Mouse (Mus musculus) stomach, embryonic 15.5 days (tissue): ENCODE data around the gene Cox5a. TPM values are rescaled to one million over a fixed set of nuclear protein-coding genes. Genes with fewer than 3 reads are reported as not detected.

ENCODE experiments used
- ATAC-seq: fragments of 200-750 bp; cut with Nextera tagmentation; 2 replicates; pipeline ENCODE4 v1.8.0; 2017; ENCODE audit warnings: low read depth, moderate number of reproducible peaks, moderate TSS enrichment; ENCODE audit not compliant: insufficient read depth, low FRiP score
- H3K27ac ChIP-seq: fragments of 300-500 bp; sonication (generic); 2 replicates; pipeline ENCODE4 v1.5.1; 2015; ENCODE audit warnings: mild to moderate bottlenecking, inconsistent platforms
- H3K27me3 ChIP-seq: fragments of 300-500 bp; sonication (generic); replicated peaks from 2 replicates; pipeline ENCODE4 v1.6.1; 2015; ENCODE audit warnings: inconsistent platforms
- H3K36me3 ChIP-seq: fragments of 300-500 bp; sonication (generic); 2 replicates; pipeline ENCODE4 v1.6.1; 2015; ENCODE audit warnings: inconsistent platforms
- H3K4me1 ChIP-seq: fragments of 300-500 bp; sonication (generic); 2 replicates; pipeline ENCODE4 v1.6.1; 2015; ENCODE audit warnings: inconsistent platforms
- H3K4me2 ChIP-seq: fragments of 300-500 bp; sonication (generic); 2 replicates; pipeline ENCODE4 v1.6.1; 2015; ENCODE audit warnings: mild to moderate bottlenecking, inconsistent platforms
- H3K4me3 ChIP-seq: fragments of 300-500 bp; sonication (generic); replicated peaks from 2 replicates; pipeline ENCODE4 v1.5.1; 2015; ENCODE audit warnings: inconsistent platforms
- H3K9ac ChIP-seq: fragments of 300-500 bp; sonication (generic); 2 replicates; pipeline ENCODE4 v1.6.1; 2015; ENCODE audit warnings: inconsistent platforms
- H3K9me3 ChIP-seq: fragments of 300-500 bp; sonication (generic); 2 replicates; pipeline ENCODE4 v1.6.1; 2016; ENCODE audit warnings: inconsistent platforms
- WGBS: fragments of 180-500 bp; shearing (Covaris S2); methylation state at CpG from one replicate; pipeline ENCODE4 v1.1.7; 2015; 5-methylcytosine and 5-hydroxymethylcytosine counted together
- polyA plus RNA-seq: library from polyadenylated mRNA; unstranded; fragments of >200 nt; fragmentation: Nextera tagmentation; extraction: Ambion mirVana; gene quantifications from 2 replicates; pipeline ENCODE4 v1.2.1, GENCODE M21; 2015

The Cox5a gene
- polyA plus RNA-seq, 1 experiment from 2014 or later = 623 TPM

GRCm38 (mm10) chr9:57504891-57505290 lies 16.2 kb upstream of the Cox5a start:
- Histone ChIP-seq H3K27me3 (peaks cover 67% of the 10 kb centered on the region), H3K9ac (no peak overlapping the region), H3K4me2 (0 out of 2 replicates have a peak overlapping the region, but pooled peaks have one; percentile 96), H3K27ac (no peak overlapping the region), H3K4me1 (peaks cover 34% of the 10 kb centered on the region), H3K4me3 (0 out of 2 replicates have a peak overlapping the region, but pooled peaks have one; percentile 47), H3K36me3 (no peaks in the 10 kb centered on the region), H3K9me3 (no peaks in the 10 kb centered on the region)
- no peak for ATAC-seq
- WGBS = 56% methylated on average over 10 of the region's 10 CpGs

- 9% methylated on average over 8 of the region's 8 CpGs for WGBS
- Histone ChIP-seq H3K4me3 (no peak overlapping the region), H3K4me1 (peaks cover 34% of the 10 kb centered on the region), H3K4me2 (peak overlapping the region; percentile 16; the same call in 1 of the 2 replicates), H3K9me3 (no peaks in the 10 kb centered on the region), H3K27ac (no peak overlapping the region), H3K36me3 (no peaks in the 10 kb centered on the region), H3K27me3 (peaks cover 59% of the 10 kb centered on the region), H3K9ac (no peak overlapping the region)
- ATAC-seq = peak; percentile 88
Observed at GRCm38 (mm10) chr9:57505700-57506099, 15.4 kb upstream of the Cox5a start.

- no peak for ATAC-seq
- peaks cover 5% of the 10 kb centered on the region; the same call in 1 of the 2 replicates for H3K4me1 ChIP-seq
- no peak overlapping the region for H3K4me3 ChIP-seq
- no peak overlapping the region for H3K9ac ChIP-seq
- no peaks in the 10 kb centered on the region for H3K9me3 ChIP-seq
- H3K27me3 ChIP-seq = peaks cover 11% of the 10 kb centered on the region
- no peak overlapping the region for H3K4me2 ChIP-seq
- no peak overlapping the region for H3K27ac ChIP-seq
- H3K36me3 ChIP-seq = no peaks in the 10 kb centered on the region
- WGBS = 77% methylated on average over 2 of the region's 2 CpGs
Observed at GRCm38 (mm10) chr9:57510577-57510976, 10.5 kb upstream of the Cox5a start.

- WGBS = 8% methylated on average over 3 of the region's 3 CpGs
- H3K4me2 ChIP-seq = no peak overlapping the region
- H3K9me3 ChIP-seq = no peaks in the 10 kb centered on the region
- ATAC-seq = no peak
- H3K4me1 ChIP-seq = no peaks in the 10 kb centered on the region
- no peaks in the 10 kb centered on the region for H3K36me3 ChIP-seq
- H3K9ac ChIP-seq = no peak overlapping the region
- H3K27ac ChIP-seq = no peak overlapping the region
- no peak overlapping the region for H3K4me3 ChIP-seq
- H3K27me3 ChIP-seq = no peaks in the 10 kb centered on the region
Observed at GRCm38 (mm10) chr9:57517113-57517512, 4.0 kb upstream of the Cox5a start.

- peak overlapping the region; percentile 53 for H3K4me2 ChIP-seq
- H3K27ac ChIP-seq = peak overlapping the region; percentile 12
- H3K4me3 ChIP-seq = peak overlapping the region; percentile 95
- no peak overlapping the region for H3K9ac ChIP-seq
- H3K36me3 ChIP-seq = no peaks in the 10 kb centered on the region
- WGBS = 25% methylated on average over 16 of the region's 16 CpGs
- peak; percentile 20; the same call in 1 of the 2 replicates for ATAC-seq
- H3K9me3 ChIP-seq = no peaks in the 10 kb centered on the region
- no peaks in the 10 kb centered on the region for H3K27me3 ChIP-seq
- peaks cover 14% of the 10 kb centered on the region for H3K4me1 ChIP-seq
Observed at GRCm38 (mm10) chr9:57520375-57521055, 559 bp upstream of the Cox5a start.

- 21% methylated on average over 7 of the region's 7 CpGs for WGBS
- Histone ChIP-seq H3K27ac (peak overlapping the region; percentile 94; the same call in 1 of the 2 replicates), H3K36me3 (no peaks in the 10 kb centered on the region)
Observed at GRCm38 (mm10) chr9:57522114-57522860, 1.2 kb downstream of the Cox5a start.

GRCm38 (mm10) chr9:57522861-57523246 lies 1.8 kb downstream of the Cox5a start:
- H3K36me3 ChIP-seq = no peaks in the 10 kb centered on the region
- H3K4me2 ChIP-seq = peak overlapping the region; percentile 61
- 73% methylated on average over 4 of the region's 4 CpGs for WGBS
- no peak overlapping the region for H3K27ac ChIP-seq
- H3K27me3 ChIP-seq = no peaks in the 10 kb centered on the region
- H3K9me3 ChIP-seq = no peaks in the 10 kb centered on the region
- H3K4me3 ChIP-seq = peak overlapping the region; percentile 95; the same call in 1 of the 2 replicates
- H3K9ac ChIP-seq = no peak overlapping the region
- H3K4me1 ChIP-seq = peaks cover 15% of the 10 kb centered on the region
- ATAC-seq = no peak

More at GRCm38 (mm10) chr9:57522114-57522860, 1.2 kb downstream of the Cox5a start:
- ATAC-seq = no peak
- H3K4me2 ChIP-seq = peak overlapping the region; percentile 61
- H3K9ac ChIP-seq = peak overlapping the region; percentile 98; the same call in 1 of the 2 replicates
- peak overlapping the region; percentile 95 for H3K4me3 ChIP-seq
- H3K4me1 ChIP-seq = peaks cover 15% of the 10 kb centered on the region
- no peaks in the 10 kb centered on the region for H3K27me3 ChIP-seq
- H3K9me3 ChIP-seq = no peaks in the 10 kb centered on the region

- 76% methylated on average over 1 of the region's 1 CpGs for WGBS
- H3K4me2 ChIP-seq = no peak overlapping the region
Observed at GRCm38 (mm10) chr9:57523754-57524153, 2.7 kb downstream of the Cox5a start.

GRCm38 (mm10) chr9:57524439-57524838 lies 3.4 kb downstream of the Cox5a start:
- no peaks in the 10 kb centered on the region for H3K9me3 ChIP-seq
- peaks cover 15% of the 10 kb centered on the region for H3K4me1 ChIP-seq
- H3K9ac ChIP-seq = no peak overlapping the region
- no peaks in the 10 kb centered on the region for H3K27me3 ChIP-seq
- no peak overlapping the region for H3K4me3 ChIP-seq
- peaks cover 3% of the 10 kb centered on the region; the same call in 1 of the 2 replicates for H3K36me3 ChIP-seq
- H3K4me2 ChIP-seq = no peak overlapping the region
- no peak for ATAC-seq
- no peak overlapping the region for H3K27ac ChIP-seq

More at GRCm38 (mm10) chr9:57523754-57524153, 2.7 kb downstream of the Cox5a start:
- no peak overlapping the region for H3K9ac ChIP-seq
- no peaks in the 10 kb centered on the region for H3K9me3 ChIP-seq
- no peak overlapping the region for H3K27ac ChIP-seq
- H3K4me3 ChIP-seq = no peak overlapping the region
- no peaks in the 10 kb centered on the region for H3K27me3 ChIP-seq
- no peak for ATAC-seq
- no peaks in the 10 kb centered on the region for H3K36me3 ChIP-seq
- H3K4me1 ChIP-seq = peaks cover 15% of the 10 kb centered on the region

GRCm38 (mm10) chr9:57525516-57525915 lies 4.4 kb downstream of the Cox5a start:
- no peak for ATAC-seq
- Histone ChIP-seq H3K27ac (no peak overlapping the region), H3K27me3 (no peaks in the 10 kb centered on the region), H3K9me3 (no peaks in the 10 kb centered on the region), H3K4me3 (no peak overlapping the region), H3K4me2 (no peak overlapping the region), H3K4me1 (peaks cover 15% of the 10 kb centered on the region), H3K36me3 (peaks cover 5% of the 10 kb centered on the region; the same call in 1 of the 2 replicates), H3K9ac (no peak overlapping the region)
- 56% methylated on average over 2 of the region's 2 CpGs for WGBS

GRCm38 (mm10) chr9:57526435-57526834 lies 5.4 kb downstream of the Cox5a start:
- Histone ChIP-seq H3K4me1 (peaks cover 15% of the 10 kb centered on the region), H3K4me2 (no peak overlapping the region), H3K9ac (no peak overlapping the region), H3K4me3 (no peak overlapping the region), H3K36me3 (peaks cover 5% of the 10 kb centered on the region; the same call in 1 of the 2 replicates), H3K27ac (no peak overlapping the region), H3K9me3 (no peaks in the 10 kb centered on the region), H3K27me3 (no peaks in the 10 kb centered on the region)
- ATAC-seq = no peak

GRCm38 (mm10) chr9:57531946-57532345 lies 10.9 kb downstream of the Cox5a start:
- Histone ChIP-seq H3K27me3 (no peaks in the 10 kb centered on the region), H3K9me3 (no peaks in the 10 kb centered on the region), H3K9ac (no peak overlapping the region), H3K27ac (no peak overlapping the region), H3K4me2 (no peak overlapping the region), H3K36me3 (peaks cover 16% of the 10 kb centered on the region; the same call in 1 of the 2 replicates), H3K4me1 (no peaks in the 10 kb centered on the region), H3K4me3 (no peak overlapping the region)
- 77% methylated on average over 1 of the region's 1 CpGs for WGBS
- ATAC-seq = no peak
